Mouse (Mus musculus): Measurements from ENCODE around the gene Il11ra1.
"Not testable (repeated sequence)": the region's sequence is repeated elsewhere in the genome, so short reads cannot be mapped to it uniquely, and the experiment has no call there.

The Il11ra1 gene

GRCm38 (mm10) chr4:41699783-41700182 lies at the start of gene Il11ra1:
Gene Il11ra1, plus strand, starts transcription at chr4:41699989.
- not testable (repeated sequence) for DNase-seq (ENCODE audit: low spot score in 2 of 2)

- DNase-seq (ENCODE audit: low spot score in 2 of 2), result peak in 1 of 2 experiments; percentile 73
These were observed 46.5 kb upstream of the Il11ra1 start for GRCm38 (mm10) chr4:41653296-41653695.

- no peak for DNase-seq (ENCODE audit: low spot score in 2 of 2)
These were observed 46.1 kb upstream of the Il11ra1 start for GRCm38 (mm10) chr4:41653730-41654129.

DNA sequence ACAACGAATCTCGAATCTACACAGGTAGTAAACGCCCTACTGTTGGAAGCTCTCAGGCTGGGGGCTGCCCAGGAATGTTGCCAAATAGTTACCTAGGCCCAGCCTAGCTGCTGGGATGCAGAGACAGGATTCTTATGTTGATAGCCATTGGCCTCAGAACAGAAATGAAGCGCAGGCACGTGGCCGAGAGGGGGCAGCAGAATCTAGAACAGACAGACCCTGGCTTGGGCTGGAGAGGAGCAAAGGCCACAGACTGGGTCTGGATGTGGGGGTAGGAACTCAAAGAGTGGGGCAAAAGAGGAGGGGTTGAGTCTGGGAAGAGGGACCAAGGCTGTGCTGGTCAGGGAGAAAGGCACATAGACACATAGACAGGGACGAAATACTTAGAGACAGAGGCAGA lies 45.6 kb upstream of the Il11ra1 start:
- peak in 1 of 2 experiments; percentile 53 for DNase-seq (ENCODE audit: low spot score in 2 of 2)

DNA sequence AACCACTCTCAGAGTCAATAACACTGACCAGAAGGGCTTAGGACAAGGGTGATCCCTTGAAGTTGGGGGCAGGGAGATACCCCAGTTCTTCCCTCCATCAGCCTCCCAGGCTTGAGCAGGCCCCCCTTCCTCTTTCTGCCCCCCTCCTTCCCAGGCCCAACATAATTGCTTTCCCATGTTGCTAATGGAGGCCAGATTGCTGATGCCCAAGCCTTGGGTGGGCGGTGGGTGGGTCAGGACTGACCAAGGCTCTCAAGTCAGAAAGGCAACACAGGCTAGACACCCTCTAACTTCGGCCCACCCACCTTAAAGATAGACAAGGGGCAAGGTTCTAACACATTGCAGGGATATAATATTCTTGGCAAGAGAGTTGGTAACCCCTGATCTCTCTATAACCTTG lies 44.3 kb upstream of the Il11ra1 start:
- no peak for DNase-seq (ENCODE audit: low spot score in 2 of 2)

GRCm38 (mm10) chr4:41658566-41659384 lies 41.0 kb upstream of the Il11ra1 start:
- DNase-seq (ENCODE audit: low spot score in 2 of 2), result no peak

GRCm38 (mm10) chr4:41659556-41659955 lies 40.2 kb upstream of the Il11ra1 start:
- no peak for DNase-seq (ENCODE audit: low spot score in 2 of 2)

GRCm38 (mm10) chr4:41660851-41661430 lies 38.8 kb upstream of the Il11ra1 start:
- no peak for DNase-seq (ENCODE audit: low spot score in 2 of 2)

DNA sequence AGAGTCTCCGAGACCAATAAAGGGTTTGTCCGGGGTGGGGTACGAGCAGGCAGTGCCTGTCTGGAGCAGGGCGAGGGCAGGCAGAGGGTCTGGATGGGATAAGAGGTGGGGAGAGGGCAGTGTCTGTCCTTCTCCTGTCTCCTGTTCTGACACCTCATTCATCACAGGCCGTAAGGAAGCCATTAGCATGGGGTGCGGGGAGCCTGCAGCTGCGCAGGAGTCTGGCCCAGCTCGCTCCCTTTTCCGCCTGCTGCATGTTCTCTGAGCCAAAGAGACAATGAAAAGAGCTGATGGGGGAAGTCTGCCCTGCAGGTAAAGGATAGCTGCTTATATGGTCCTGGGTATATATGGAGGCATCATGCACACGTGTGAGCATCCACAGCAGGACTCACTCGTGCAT lies 37.1 kb upstream of the Il11ra1 start:
- no peak for DNase-seq (ENCODE audit: low spot score in 2 of 2)

DNA sequence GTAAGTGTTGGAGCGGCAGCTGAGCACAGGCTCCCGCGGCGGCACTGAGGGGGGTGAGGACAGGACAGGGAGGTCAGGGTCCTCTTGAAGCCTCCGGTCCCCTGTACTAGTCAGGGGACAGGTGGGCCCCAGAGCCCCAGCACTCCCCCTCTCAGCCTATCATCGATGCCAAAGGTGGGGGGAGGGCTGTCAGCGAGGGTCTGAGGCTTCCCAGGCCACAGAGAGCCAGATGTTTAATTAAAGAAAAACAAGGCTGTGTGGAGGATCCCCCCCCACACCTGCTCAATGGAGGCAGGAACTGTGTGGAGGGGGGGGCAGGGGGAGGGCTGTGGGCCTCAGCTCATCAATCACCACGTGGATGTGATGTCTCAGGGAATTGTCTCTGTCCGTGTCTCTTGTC lies 36.2 kb upstream of the Il11ra1 start:
- no peak for DNase-seq (ENCODE audit: low spot score in 2 of 2)

DNA sequence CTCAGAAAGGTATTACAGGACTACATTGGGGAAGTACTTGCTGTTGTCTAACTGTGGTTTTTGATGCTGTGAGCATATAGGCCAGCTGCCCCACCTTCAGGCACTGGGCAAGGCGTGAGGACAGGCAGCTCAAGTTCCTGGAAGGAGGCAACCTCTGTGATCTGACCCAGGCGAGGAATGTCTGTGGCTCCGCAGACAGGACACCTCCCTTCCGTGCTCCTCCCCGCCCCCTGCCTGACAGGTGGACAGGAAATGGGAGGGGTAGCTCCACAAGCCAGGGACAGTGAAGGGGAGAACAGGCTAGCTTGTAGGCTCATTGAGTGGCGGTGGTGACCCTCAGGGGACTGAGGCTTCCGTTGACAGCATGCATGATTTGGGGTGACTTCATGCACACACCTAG lies 35.3 kb upstream of the Il11ra1 start:
- no peak for DNase-seq (ENCODE audit: low spot score in 2 of 2)

- DNase-seq (ENCODE audit: low spot score in 2 of 2), result no peak
These were observed 34.6 kb upstream of the Il11ra1 start for GRCm38 (mm10) chr4:41665009-41665675.

- DNase-seq (ENCODE audit: low spot score in 2 of 2), result no peak
These were observed 33.1 kb upstream of the Il11ra1 start for GRCm38 (mm10) chr4:41666646-41667045.

DNA sequence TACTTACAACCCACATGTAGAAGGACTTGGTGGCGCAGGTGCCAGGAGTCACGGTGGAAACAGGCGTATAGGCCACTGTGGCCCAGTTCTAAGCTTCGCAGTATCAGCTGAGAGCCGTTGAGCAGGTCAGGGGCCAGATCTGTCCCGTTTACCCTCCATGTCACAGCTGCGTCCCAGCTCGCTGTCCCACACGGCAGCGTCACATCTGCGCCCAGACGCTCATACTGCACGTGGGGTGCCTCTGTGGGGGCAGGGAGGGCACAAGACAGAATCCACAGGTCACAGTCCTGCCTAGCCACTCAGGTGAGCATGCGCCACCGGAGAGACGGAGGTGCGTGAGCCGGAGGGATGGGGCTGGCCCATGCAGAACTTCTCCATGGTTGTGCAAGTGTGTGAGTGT lies 29.0 kb upstream of the Il11ra1 start:
- DNase-seq (ENCODE audit: low spot score in 2 of 2), result no peak

DNA sequence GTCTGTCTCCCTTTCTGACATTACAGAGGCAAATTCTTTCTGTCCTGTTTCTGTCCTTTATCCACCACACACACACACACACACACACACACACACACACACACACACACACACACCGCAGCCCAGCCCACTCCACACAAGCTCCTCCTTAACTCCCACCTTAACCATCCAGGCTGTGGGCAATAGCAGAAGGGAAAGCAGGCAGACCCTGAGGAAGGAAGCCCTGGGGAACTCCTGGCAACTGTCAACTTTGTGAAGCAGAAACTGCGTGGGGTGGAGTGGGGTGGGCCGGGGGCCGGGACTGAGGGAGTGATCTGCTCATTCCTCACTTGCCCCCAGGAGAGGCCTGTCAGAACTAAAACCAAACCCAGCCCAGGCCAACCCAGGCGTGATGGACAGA lies 28.3 kb upstream of the Il11ra1 start:
- DNase-seq (ENCODE audit: low spot score in 2 of 2), result no peak

- DNase-seq (ENCODE audit: low spot score in 2 of 2), result no peak
These were observed 27.8 kb upstream of the Il11ra1 start for GRCm38 (mm10) chr4:41671963-41672480.

DNA sequence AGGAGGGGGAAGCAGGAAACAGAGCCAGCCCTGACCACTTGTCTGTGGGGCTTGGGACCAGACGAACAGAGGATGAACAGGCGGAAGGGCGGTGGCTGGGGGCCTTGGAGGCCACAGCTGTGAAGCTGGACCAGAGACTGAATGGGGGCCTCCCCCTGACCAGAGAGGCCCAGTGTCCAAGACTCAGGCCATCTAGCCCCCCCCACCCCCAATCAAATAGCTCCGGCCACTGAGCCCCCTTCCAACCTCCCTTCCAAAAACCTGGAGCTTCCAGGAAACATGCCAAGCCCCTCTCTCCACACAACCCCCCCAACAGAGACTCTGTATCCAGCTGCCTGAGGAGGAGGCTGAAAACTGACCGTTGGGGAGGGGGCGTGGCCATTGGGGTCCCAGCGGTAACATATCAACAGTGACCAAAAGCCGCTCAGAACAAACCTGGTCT lies 27.2 kb upstream of the Il11ra1 start:
- DNase-seq (ENCODE audit: low spot score in 2 of 2), result no peak

GRCm38 (mm10) chr4:41673186-41673585 lies 26.6 kb upstream of the Il11ra1 start:
- DNase-seq (ENCODE audit: low spot score in 2 of 2), result no peak

DNA sequence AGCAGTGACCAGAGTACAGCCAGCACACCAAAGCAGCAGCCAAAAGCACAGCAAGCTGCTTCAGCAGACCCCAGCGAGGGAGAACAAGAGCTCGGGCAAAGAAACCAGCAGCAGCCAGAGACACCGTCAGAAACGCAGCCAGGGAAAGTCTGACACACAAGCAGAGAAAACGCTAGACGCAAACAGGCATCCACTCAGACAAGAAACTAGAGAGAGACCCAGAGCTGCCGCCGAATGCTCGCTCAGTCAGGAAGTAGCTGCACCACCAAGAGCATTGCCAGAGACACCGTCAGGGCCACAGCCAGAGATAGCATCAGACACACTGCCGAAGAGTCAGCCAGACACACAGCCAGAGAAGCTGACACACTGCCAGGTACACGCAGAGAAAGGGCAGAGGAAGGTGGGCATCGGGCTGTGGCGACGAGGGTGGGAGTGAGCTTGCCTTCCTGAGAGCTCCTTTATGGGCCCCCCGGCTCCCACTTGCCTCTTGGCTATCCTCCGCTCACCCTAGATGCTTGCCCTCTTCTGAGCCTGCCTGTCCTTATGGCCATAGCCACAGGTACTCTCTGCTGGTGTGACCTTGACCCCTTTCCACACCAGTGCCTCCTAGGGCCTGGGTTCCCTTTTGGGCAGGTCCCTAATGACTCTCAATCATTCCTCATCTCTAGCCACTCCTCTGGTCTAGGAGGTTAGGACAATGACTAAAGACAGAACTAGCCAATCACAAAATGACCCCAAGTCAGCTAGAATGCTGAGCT lies 23.4 kb upstream of the Il11ra1 start:
- no peak for DNase-seq (ENCODE audit: low spot score in 2 of 2)

DNA sequence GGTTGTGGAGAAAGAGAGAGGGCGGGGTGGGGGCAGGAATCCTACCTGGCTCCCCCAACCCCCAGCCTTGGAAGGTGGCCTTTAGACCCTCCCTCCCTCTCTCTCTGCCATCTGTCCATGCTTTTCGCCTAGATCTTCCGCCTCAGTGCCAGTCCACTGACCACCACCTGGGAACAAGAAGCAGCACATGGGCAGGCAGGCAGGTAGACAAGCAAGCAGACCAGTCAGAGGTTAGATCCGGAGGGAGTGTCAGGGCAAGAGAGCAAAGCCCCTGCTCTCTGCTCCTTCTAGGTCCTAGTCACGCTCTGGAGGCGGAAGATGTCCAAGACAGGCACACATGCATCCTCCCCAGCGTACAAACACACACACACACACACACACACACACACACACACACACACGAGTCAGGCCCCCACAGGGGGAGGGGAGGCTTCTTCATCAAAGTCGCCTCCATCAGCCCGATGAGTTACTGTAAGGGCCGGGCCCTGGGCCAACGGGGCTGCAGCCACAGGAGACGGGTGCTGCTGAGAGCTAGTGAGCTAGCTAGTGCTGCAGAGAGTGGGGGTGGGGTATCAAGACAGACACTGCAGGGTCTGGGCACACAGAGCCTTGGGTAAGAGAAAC lies 22.7 kb upstream of the Il11ra1 start:
- DNase-seq (ENCODE audit: low spot score in 2 of 2), result peak in 1 of 2 experiments; percentile 62

DNA sequence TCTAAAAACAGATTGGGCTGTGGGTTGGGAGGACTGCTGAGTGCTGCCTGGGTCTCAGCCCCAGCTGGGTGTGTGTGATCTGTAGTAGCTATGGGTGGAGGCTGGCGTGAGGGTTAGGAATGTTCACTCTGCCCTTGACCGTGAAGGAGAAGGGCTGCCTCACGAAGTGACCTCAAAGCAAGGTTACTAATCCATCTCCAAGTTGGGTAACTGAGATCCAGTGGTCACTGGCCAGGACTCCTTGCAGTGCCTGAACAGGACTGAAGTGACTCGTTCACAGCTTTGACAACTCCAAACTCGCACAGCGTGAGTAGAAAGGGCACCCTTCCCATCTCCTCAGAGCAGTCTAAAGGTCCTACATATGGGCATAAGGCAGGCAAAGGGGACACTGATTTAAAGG lies 20.9 kb upstream of the Il11ra1 start:
- no peak for DNase-seq (ENCODE audit: low spot score in 2 of 2)
